Mouse (Mus musculus) thymus, adult 2 months (tissue): ENCODE results near the gene Ahcyl2.

Experiments
- CTCF ChIP-seq: fragments of 200-500 bp; IDR thresholded peaks from 2 replicates; pipeline ENCODE4 v1.5.1; 2012; ENCODE audit warnings: mild to moderate bottlenecking, control low read depth, low read length, moderate library complexity, borderline replicate concordance; ENCODE audit not compliant: control insufficient read depth, poor library complexity, insufficient read depth; ENCODE audit errors: extremely low read depth
- POLR2A ChIP-seq: fragments of 200-500 bp; IDR thresholded peaks from 2 replicates; pipeline ENCODE4 v1.6.1; 2012; ENCODE audit warnings: mild to moderate bottlenecking, low read length, control low read depth, moderate library complexity; ENCODE audit not compliant: control insufficient read depth, poor library complexity, insufficient read depth; ENCODE audit errors: extremely low read depth

GRCm38 (mm10) chr6:29756001-29756400 lies 11.8 kb upstream of the Ahcyl2 start:
- TF ChIP-seq CTCF (no peak), POLR2A (no peak)
